Mouse (Mus musculus) Muller cell, postnatal 12 days (primary cell): ENCODE measurements around the gene Gm21860.
"Not testable (repeated sequence)": the region's sequence is repeated elsewhere in the genome, so short reads cannot be mapped to it uniquely, and the experiment has no call there.

Experiments used
- DNase-seq: peaks from one replicate; pipeline ENCODE4 v3.0.0-alpha.2; 2015; ENCODE audit errors: inconsistent ontology term

The Gm21860 gene

GRCm38 (mm10) chrY:90754721-90755120, at the start of gene Gm21860:
Gene Gm21860 (minus strand): TSS chrY:90754821.
- DNase-seq = not testable (repeated sequence)

GRCm38 (mm10) chrY:90784438-90784837, 29.8 kb upstream of the Gm21860 start, which contains the start of gene Gm47283:
Gene Gm47283 (plus strand): TSS chrY:90784738.
- DNase-seq = not testable (repeated sequence)

GRCm38 (mm10) chrY:90745256-90745655, 9.4 kb downstream of the Gm21860 start:
- DNase-seq = not testable (repeated sequence)

- DNase-seq = peak; percentile 83
These were observed 10.1 kb downstream of the Gm21860 start for GRCm38 (mm10) chrY:90744381-90744981.

GRCm38 (mm10) chrY:90743811-90744220, 10.8 kb downstream of the Gm21860 start:
- peak; percentile 47 for DNase-seq

GRCm38 (mm10) chrY:90743053-90743810, 11.4 kb downstream of the Gm21860 start:
- DNase-seq = not testable (repeated sequence)

- DNase-seq = peak; percentile 62
These were observed 12.2 kb downstream of the Gm21860 start for GRCm38 (mm10) chrY:90742261-90743052.

GRCm38 (mm10) chrY:90741452-90742260, 13.0 kb downstream of the Gm21860 start:
- not testable (repeated sequence) for DNase-seq

GRCm38 (mm10) chrY:90741006-90741405, 13.6 kb downstream of the Gm21860 start:
- DNase-seq = peak; percentile 74

GRCm38 (mm10) chrY:90740013-90740561, 14.5 kb downstream of the Gm21860 start:
- peak; percentile 78 for DNase-seq

GRCm38 (mm10) chrY:90739531-90740012, 15.0 kb downstream of the Gm21860 start:
- peak; percentile 63 for DNase-seq

GRCm38 (mm10) chrY:90738841-90739530, 15.6 kb downstream of the Gm21860 start:
- DNase-seq = peak; percentile 65

GRCm38 (mm10) chrY:90738431-90738680, 16.3 kb downstream of the Gm21860 start:
- DNase-seq = no peak

GRCm38 (mm10) chrY:90737606-90738430, 16.8 kb downstream of the Gm21860 start:
- DNase-seq = no peak

- not testable (repeated sequence) for DNase-seq
These were observed 18.2 kb downstream of the Gm21860 start for GRCm38 (mm10) chrY:90736217-90737000.

GRCm38 (mm10) chrY:90735181-90735895, 19.3 kb downstream of the Gm21860 start:
- DNase-seq = not testable (repeated sequence)

- peak; percentile 71 for DNase-seq
These were observed 20.3 kb downstream of the Gm21860 start for GRCm38 (mm10) chrY:90734334-90734696.

- not testable (repeated sequence) for DNase-seq
These were observed 20.8 kb downstream of the Gm21860 start for GRCm38 (mm10) chrY:90733656-90734333.
